Mouse (Mus musculus) hindbrain, embryonic 11.5 days (tissue): ENCODE data around the gene Lyrm1. TPM values are rescaled to one million over a fixed set of nuclear protein-coding genes. Genes with fewer than 3 reads are reported as not detected.

Source experiments
- ATAC-seq: fragments of 200-750 bp; cut with Nextera tagmentation; 2 replicates; pipeline ENCODE4 v1.8.0; 2017; ENCODE audit warnings: mild to moderate bottlenecking, moderate TSS enrichment, moderate library complexity; ENCODE audit not compliant: low FRiP score
- DNase-seq: peaks from one replicate; pipeline ENCODE4 v3.0.0-alpha.2; 2015; ENCODE audit warnings: low spot score
- H3K27ac ChIP-seq: fragments of 300-500 bp; sonication (generic); 2 replicates; pipeline ENCODE4 v1.5.1; 2014; ENCODE audit warnings: mild to moderate bottlenecking, low read depth, low read length
- H3K27me3 ChIP-seq: fragments of 300-500 bp; sonication (generic); 2 replicates; pipeline ENCODE4 v1.6.1; 2014; ENCODE audit warnings: mild to moderate bottlenecking, low read length, moderate library complexity, mixed read lengths; ENCODE audit not compliant: control insufficient read depth, insufficient read depth
- H3K36me3 ChIP-seq: fragments of 300-500 bp; sonication (generic); 2 replicates; pipeline ENCODE4 v1.6.1; 2014; ENCODE audit warnings: mild to moderate bottlenecking, low read length, moderate library complexity, mixed read lengths; ENCODE audit not compliant: control insufficient read depth, insufficient read depth
- H3K4me1 ChIP-seq: fragments of 300-500 bp; sonication (generic); replicated peaks from 2 replicates; pipeline ENCODE4 v1.6.1; 2014; ENCODE audit warnings: low read length, mixed read lengths; ENCODE audit not compliant: control insufficient read depth, insufficient read depth
- H3K4me2 ChIP-seq: fragments of 300-500 bp; sonication (generic); replicated peaks from 2 replicates; pipeline ENCODE4 v1.6.1; 2014; ENCODE audit warnings: mild to moderate bottlenecking, low read depth, low read length
- H3K4me3 ChIP-seq: fragments of 300-500 bp; sonication (generic); 2 replicates; pipeline ENCODE4 v1.5.1; 2014; ENCODE audit warnings: low read depth, low read length
- H3K9ac ChIP-seq: fragments of 300-500 bp; sonication (generic); 2 replicates; pipeline ENCODE4 v1.6.1; 2014; ENCODE audit warnings: low read depth, low read length
- H3K9me3 ChIP-seq: fragments of 300-500 bp; sonication (generic); 2 replicates; pipeline ENCODE4 v1.6.1; 2016; ENCODE audit warnings: low read length; ENCODE audit not compliant: control insufficient read depth
- WGBS: fragments of 180-500 bp; shearing (Covaris S2); extraction: QIAGEN DNeasy Blood & Tissue Kit; methylation state at CpG from one replicate; pipeline ENCODE4 v1.1.7; 2014; 5-methylcytosine and 5-hydroxymethylcytosine counted together
- polyA plus RNA-seq: library from polyadenylated mRNA; unstranded; fragments of >200 nt; fragmentation: Nextera tagmentation; extraction: Ambion mirVana; gene quantifications from 2 replicates; pipeline ENCODE4 v1.2.1, GENCODE M21; 2014

Gene Lyrm1
- 16.1 and 16.7 TPM in 2 replicates for polyA plus RNA-seq

DNA sequence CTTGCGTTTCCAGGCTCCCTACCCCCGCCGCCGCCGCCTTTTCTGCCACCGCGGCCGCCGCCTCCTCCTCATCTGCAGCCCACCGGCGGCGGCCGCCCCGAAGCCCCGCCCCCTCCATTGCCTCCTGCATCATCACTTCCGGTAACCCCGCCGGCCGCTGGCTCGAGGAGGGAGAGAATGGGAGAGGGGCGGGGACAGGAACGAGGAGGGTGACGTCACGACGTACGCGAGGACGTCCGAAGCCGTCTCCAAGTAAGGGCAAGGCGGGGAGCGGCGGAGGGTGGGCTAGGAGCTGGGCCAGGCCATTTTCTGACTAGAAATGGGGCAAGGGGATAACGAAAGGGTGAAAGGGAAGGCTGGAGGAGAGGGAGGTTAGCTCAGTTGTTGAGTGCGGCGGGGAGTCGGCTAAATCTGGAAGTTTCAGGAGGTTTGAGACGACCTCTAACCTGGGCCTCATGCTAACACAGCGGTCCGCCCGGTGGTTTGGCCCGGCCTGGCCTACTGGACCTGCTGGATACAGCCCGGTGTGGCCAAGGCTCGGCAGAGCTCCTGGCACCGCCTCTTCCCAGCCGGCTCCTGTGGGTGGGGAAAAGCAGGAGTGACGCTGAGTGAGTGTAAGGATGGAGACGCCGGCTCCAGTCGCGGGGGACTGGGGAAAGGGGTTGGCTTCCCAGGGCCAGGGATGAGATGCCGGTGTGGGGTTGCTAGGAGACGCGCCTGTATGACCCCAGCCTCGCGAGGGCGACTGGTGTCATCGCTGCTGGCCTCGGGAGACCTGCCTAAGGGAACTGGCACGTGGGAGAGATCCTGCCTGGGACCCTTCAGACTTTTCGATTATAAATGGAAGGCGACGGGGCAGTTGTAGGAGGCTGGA, at the start of gene Lyrm1, which contains the start of gene Dcun1d3:
TSS of gene Lyrm1 (plus strand) at position 223 of the 874 bp plus-strand sequence.
TSS of gene Dcun1d3 (minus strand) at position 660 of the 874 bp plus-strand sequence.
- Histone ChIP-seq H3K9me3 (no peaks in the 10 kb centered on the region), H3K36me3 (no peaks in the 10 kb centered on the region), H3K4me2 (peak within 1 kb of the TSS; percentile 64), H3K9ac (peak within 1 kb of the TSS; percentile 82), H3K4me1 (no peaks in the 10 kb centered on the region), H3K27me3 (no peaks in the 10 kb centered on the region), H3K27ac (peak within 1 kb of the TSS; percentile 86), H3K4me3 (peak within 1 kb of the TSS; percentile 81)
- DNase-seq: peak; percentile 99
- peak; percentile 98 for ATAC-seq
- under 1% methylated on average over 62 of the region's 63 CpGs for WGBS

GRCm38 (mm10) chr7:119847396-119847795, 48.3 kb upstream of the Lyrm1 start:
- no peak overlapping the region for H3K4me3 ChIP-seq
- no peaks in the 10 kb centered on the region for H3K27me3 ChIP-seq

GRCm38 (mm10) chr7:119849096-119849495, 46.6 kb upstream of the Lyrm1 start:
- no peak for ATAC-seq
- no peak overlapping the region for H3K4me3 ChIP-seq

More at GRCm38 (mm10) chr7:119847396-119847795, 48.3 kb upstream of the Lyrm1 start:
- Histone ChIP-seq H3K36me3 (no peaks in the 10 kb centered on the region), H3K4me1 (no peaks in the 10 kb centered on the region), H3K27ac (no peak overlapping the region), H3K9me3 (no peaks in the 10 kb centered on the region), H3K4me2 (no peak overlapping the region), H3K9ac (no peak overlapping the region)
- WGBS: 86% methylated on average over 2 of the region's 2 CpGs
- DNase-seq (no peak), ATAC-seq (no peak)

GRCm38 (mm10) chr7:119850737-119851136, 44.9 kb upstream of the Lyrm1 start:
- H3K4me2 ChIP-seq: no peak overlapping the region
- H3K4me1 ChIP-seq: no peaks in the 10 kb centered on the region
- no peak overlapping the region for H3K4me3 ChIP-seq
- no peaks in the 10 kb centered on the region for H3K36me3 ChIP-seq
- H3K27me3 ChIP-seq: no peaks in the 10 kb centered on the region
- no peak overlapping the region for H3K27ac ChIP-seq
- H3K9me3 ChIP-seq: no peaks in the 10 kb centered on the region
- DNase-seq: no peak
- ATAC-seq: no peak
- 87% methylated on average over 5 of the region's 5 CpGs for WGBS
- no peak overlapping the region for H3K9ac ChIP-seq

More at GRCm38 (mm10) chr7:119849096-119849495, 46.6 kb upstream of the Lyrm1 start:
- Histone ChIP-seq H3K4me1 (no peaks in the 10 kb centered on the region), H3K27me3 (no peaks in the 10 kb centered on the region), H3K9me3 (no peaks in the 10 kb centered on the region), H3K36me3 (no peaks in the 10 kb centered on the region), H3K27ac (no peak overlapping the region), H3K9ac (no peak overlapping the region), H3K4me2 (no peak overlapping the region)
- 4% methylated on average over 1 of the region's 1 CpGs for WGBS
- DNase-seq: peak; percentile 77

GRCm38 (mm10) chr7:119852494-119852893, 43.2 kb upstream of the Lyrm1 start:
- DNase-seq: no peak
- Histone ChIP-seq H3K4me1 (no peaks in the 10 kb centered on the region), H3K27me3 (no peaks in the 10 kb centered on the region), H3K4me3 (no peak overlapping the region), H3K9ac (no peak overlapping the region), H3K4me2 (no peak overlapping the region), H3K27ac (no peak overlapping the region), H3K9me3 (no peaks in the 10 kb centered on the region), H3K36me3 (no peaks in the 10 kb centered on the region; the same call in 1 of the 2 replicates)
- ATAC-seq: no peak

DNA sequence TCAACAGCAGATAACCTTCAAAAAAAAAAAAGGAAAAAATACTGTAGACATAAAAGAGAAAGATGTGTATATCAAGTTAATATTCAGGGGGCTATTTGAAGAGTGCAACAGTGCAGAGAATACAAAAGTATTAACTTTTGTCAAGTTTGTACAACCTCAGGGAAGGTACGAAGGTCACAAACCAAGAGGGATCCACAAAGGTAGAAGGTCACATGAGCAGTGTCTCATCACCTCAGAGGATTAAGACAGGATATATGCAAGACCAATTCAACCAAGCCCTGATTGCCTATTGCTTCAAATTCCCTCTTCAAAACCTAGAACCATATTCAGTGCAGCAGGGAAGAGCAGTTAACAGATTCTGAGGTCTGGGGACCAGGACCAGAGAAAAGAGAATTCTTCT, 42.5 kb upstream of the Lyrm1 start:
- H3K27ac ChIP-seq: no peak overlapping the region
- H3K4me3 ChIP-seq: no peak overlapping the region
- no peak overlapping the region for H3K4me2 ChIP-seq
- no peaks in the 10 kb centered on the region for H3K9me3 ChIP-seq
- H3K4me1 ChIP-seq: no peaks in the 10 kb centered on the region
- ATAC-seq (no peak), DNase-seq (no peak)
- no peaks in the 10 kb centered on the region; the same call in 1 of the 2 replicates for H3K36me3 ChIP-seq
- H3K27me3 ChIP-seq: no peaks in the 10 kb centered on the region
- no peak overlapping the region for H3K9ac ChIP-seq
- 93% methylated on average over 1 of the region's 1 CpGs for WGBS

DNA sequence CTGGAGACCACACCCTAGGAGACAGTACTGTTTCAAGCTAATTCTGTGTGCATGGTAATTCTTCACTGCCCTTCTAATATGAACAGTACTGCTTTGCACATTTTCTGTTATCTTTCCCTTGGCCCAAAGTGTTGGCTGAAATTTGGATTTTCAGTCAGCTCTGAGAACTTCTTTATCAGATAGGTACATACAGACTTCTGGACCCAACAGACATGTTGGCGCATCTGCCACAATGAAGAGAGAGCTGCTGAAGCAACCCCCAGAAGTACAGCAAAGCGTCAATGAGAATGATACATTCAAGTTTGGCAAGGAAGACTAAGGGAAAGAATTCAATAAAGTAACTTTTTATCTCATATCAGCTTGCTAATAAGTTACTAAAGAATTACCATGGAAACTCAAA, 41.3 kb upstream of the Lyrm1 start:
- H3K27ac ChIP-seq: no peak overlapping the region
- no peak for DNase-seq
- H3K9ac ChIP-seq: no peak overlapping the region
- H3K4me3 ChIP-seq: no peak overlapping the region
- no peaks in the 10 kb centered on the region; the same call in 1 of the 2 replicates for H3K36me3 ChIP-seq
- no peaks in the 10 kb centered on the region for H3K4me1 ChIP-seq
- H3K9me3 ChIP-seq: no peaks in the 10 kb centered on the region
- 94% methylated on average over 2 of the region's 2 CpGs for WGBS
- no peak overlapping the region for H3K4me2 ChIP-seq
- no peaks in the 10 kb centered on the region for H3K27me3 ChIP-seq
- no peak for ATAC-seq

DNA sequence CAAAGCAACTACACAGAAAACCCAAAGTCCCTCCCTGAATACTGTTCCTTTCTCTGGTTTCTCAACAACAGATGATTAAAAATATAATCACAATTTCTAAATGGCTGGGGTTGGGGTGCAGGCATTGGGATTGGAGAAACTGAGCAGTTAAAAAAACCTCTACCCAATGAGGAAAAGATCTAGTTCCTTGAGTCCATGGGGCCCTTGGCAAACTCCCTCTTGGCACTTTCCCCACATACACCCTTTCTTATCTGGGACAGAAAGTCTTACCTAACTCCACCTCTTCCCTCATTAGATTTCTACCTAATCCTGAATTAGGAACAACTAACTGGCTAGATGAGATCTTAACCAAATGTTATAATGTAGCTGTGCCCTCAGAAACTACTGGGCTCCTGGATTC, 40.6 kb upstream of the Lyrm1 start:
- Histone ChIP-seq H3K9me3 (no peaks in the 10 kb centered on the region), H3K9ac (no peak overlapping the region), H3K4me1 (no peaks in the 10 kb centered on the region), H3K36me3 (no peaks in the 10 kb centered on the region; the same call in 1 of the 2 replicates), H3K27me3 (no peaks in the 10 kb centered on the region), H3K27ac (no peak overlapping the region), H3K4me2 (no peak overlapping the region), H3K4me3 (no peak overlapping the region)
- DNase-seq (no peak), ATAC-seq (no peak)

GRCm38 (mm10) chr7:119859476-119859875, 36.2 kb upstream of the Lyrm1 start:
- Histone ChIP-seq H3K27ac (no peak overlapping the region), H3K4me3 (no peak overlapping the region), H3K9me3 (no peaks in the 10 kb centered on the region), H3K9ac (no peak overlapping the region), H3K36me3 (no peaks in the 10 kb centered on the region; the same call in 1 of the 2 replicates), H3K27me3 (no peaks in the 10 kb centered on the region), H3K4me1 (no peaks in the 10 kb centered on the region), H3K4me2 (no peak overlapping the region)
- no peak for ATAC-seq
- no peak for DNase-seq
- WGBS: 84% methylated on average over 6 of the region's 6 CpGs
